Mouse (Mus musculus): ENCODE measurements around the gene Plin3.

DNA sequence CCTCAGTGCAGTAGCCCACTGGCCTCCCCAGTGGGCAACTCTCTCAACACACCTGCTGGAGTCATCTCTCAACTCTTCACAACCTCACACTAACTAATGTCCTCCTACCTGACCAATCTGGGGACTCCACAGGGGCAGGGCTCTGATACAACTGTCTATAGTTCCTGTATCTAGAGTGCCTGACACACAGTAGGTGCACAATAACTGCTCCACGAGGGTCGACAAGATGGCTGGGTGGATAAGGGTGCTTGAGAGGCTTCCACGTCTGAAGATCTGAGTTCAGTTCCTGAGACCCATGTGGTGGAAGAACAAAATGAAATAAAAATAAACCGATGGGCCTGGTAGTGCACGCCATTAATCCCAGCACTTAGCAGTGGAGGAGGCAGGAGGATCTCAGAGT lies 18.7 kb downstream of the Plin3 start:
- TF ChIP-seq POLR2A (IDR thresholded peaks at IDR 0.05; ENCODE audit: extremely low read depth, insufficient read depth, low read length) (no peak), CTCF (IDR thresholded peaks at IDR 0.05; ENCODE audit: extremely low read depth, insufficient read depth, low read length) (no peak)
